Mouse (Mus musculus) liver, embryonic 14.5 days (tissue): ENCODE data around the gene Fetub. TPM values are rescaled to one million over a fixed set of nuclear protein-coding genes. Genes with fewer than 3 reads are reported as not detected.

Experiments
- ATAC-seq: fragments of 200-750 bp; cut with Nextera tagmentation; 2 replicates; pipeline ENCODE4 v1.8.0; 2017; ENCODE audit warnings: moderate number of reproducible peaks, mild to moderate bottlenecking, moderate library complexity; ENCODE audit not compliant: insufficient read depth
- DNase-seq, 3 experiments: peaks; one replicate each; pipeline ENCODE4 v3.0.0-alpha.2; 2012 to 2013; ENCODE audit warnings: low read depth in 3 of 3, low spot score in 3 of 3
- H3K27ac ChIP-seq: fragments of 300-500 bp; sonication (generic); 2 replicates; pipeline ENCODE4 v1.5.1; 2014; ENCODE audit warnings: moderate library complexity, mild to moderate bottlenecking, control low read depth, inconsistent platforms
- H3K27me3 ChIP-seq: fragments of 300-500 bp; sonication (generic); 2 replicates; pipeline ENCODE4 v1.6.1; 2014; ENCODE audit warnings: mild to moderate bottlenecking, low read length, moderate library complexity; ENCODE audit not compliant: control insufficient read depth, insufficient read depth
- H3K36me3 ChIP-seq: fragments of 300-500 bp; sonication (generic); replicated peaks from 2 replicates; pipeline ENCODE4 v1.6.1; 2014; ENCODE audit warnings: low read depth; ENCODE audit not compliant: control insufficient read depth, insufficient read depth
- H3K4me1 ChIP-seq, 2 experiments: fragments of 200-500 bp in 1 of 2; fragments of 300-500 bp in 1 of 2; sonication (generic) in 1 of 2; replicated peaks; 2 replicates each; pipeline ENCODE4 v1.6.1; 2012 to 2014; ENCODE audit warnings: antibody characterized with exemption in 1 of 2, inconsistent platforms in 1 of 2, low read length in 1 of 2; ENCODE audit not compliant: control insufficient read depth in 2 of 2, insufficient read depth in 2 of 2
- H3K4me2 ChIP-seq: fragments of 300-500 bp; sonication (generic); 2 replicates; pipeline ENCODE4 v1.6.1; 2014; ENCODE audit warnings: low read depth, mild to moderate bottlenecking, control low read depth, moderate library complexity
- H3K4me3 ChIP-seq, 2 experiments: fragments of 200-500 bp in 1 of 2; fragments of 300-500 bp in 1 of 2; sonication (generic) in 1 of 2; 2 replicates each; pipeline ENCODE4 v1.5.1; 2012 to 2014; ENCODE audit warnings: low read depth in 2 of 2, low read length in 2 of 2, mild to moderate bottlenecking in 2 of 2, control low read depth in 1 of 2, inconsistent platforms in 1 of 2, moderate library complexity in 1 of 2; ENCODE audit not compliant: insufficient read depth in 1 of 2
- H3K9ac ChIP-seq: fragments of 300-500 bp; sonication (generic); replicated peaks from 2 replicates; pipeline ENCODE4 v1.6.1; 2014; ENCODE audit warnings: mild to moderate bottlenecking, control low read depth, moderate library complexity
- H3K9me3 ChIP-seq: fragments of 300-500 bp; sonication (generic); 2 replicates; pipeline ENCODE4 v1.6.1; 2016; ENCODE audit warnings: low read length, mixed read lengths; ENCODE audit not compliant: control insufficient read depth
- CTCF ChIP-seq: IDR thresholded peaks from 2 replicates; pipeline ENCODE4 v1.5.1; 2016; ENCODE audit warnings: antibody characterized with exemption, low read depth, control low read depth
- EP300 ChIP-seq: IDR thresholded peaks from 2 replicates; pipeline ENCODE4 v1.6.1; 2016; ENCODE audit warnings: antibody characterized with exemption, low read depth
- WGBS: fragments of 180-500 bp; shearing (Covaris S2); extraction: QIAGEN DNeasy Blood & Tissue Kit; methylation state at CpG from one replicate; pipeline ENCODE4 v1.1.7; 2014; ENCODE audit not compliant: insufficient replicate concordance; 5-methylcytosine and 5-hydroxymethylcytosine counted together
- polyA plus RNA-seq, 2 experiments: library from polyadenylated mRNA; depleted of rRNA in 1 of 2; stranded (reverse) in 1 of 2; unstranded in 1 of 2; fragments of >200 nt; fragmentation: Nextera tagmentation in 1 of 2; extraction: Ambion mirVana in 1 of 2; gene quantifications; 2 replicates each; pipeline versions ENCODE4 v1.2.1 to v1.2.3; 2012 to 2014

Gene Fetub
- polyA plus RNA-seq, 2 experiments: 1.5 to 2.3 TPM

DNA sequence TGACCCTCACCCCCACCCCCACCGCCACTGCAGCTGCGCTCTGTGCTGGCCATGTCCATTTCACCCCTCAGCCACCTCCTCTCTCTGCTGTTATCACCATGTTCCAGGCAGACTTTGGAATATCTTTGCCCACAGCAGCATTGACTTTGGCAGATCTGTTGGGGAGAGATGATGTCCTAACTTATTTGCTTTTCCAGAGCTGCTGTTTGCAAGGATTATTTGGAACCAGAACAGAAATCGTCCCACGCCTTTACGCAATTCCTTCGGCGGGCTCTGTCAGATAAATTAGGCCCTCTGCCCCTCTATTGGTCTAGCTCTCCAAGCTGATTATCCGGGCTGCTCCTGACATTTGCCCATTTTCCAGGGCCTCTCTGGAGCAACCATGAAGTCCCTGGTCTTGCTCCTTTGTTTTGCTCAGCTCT is 26.4 kb upstream of the Fetub start:
- peak; percentile 68 for ATAC-seq

DNA sequence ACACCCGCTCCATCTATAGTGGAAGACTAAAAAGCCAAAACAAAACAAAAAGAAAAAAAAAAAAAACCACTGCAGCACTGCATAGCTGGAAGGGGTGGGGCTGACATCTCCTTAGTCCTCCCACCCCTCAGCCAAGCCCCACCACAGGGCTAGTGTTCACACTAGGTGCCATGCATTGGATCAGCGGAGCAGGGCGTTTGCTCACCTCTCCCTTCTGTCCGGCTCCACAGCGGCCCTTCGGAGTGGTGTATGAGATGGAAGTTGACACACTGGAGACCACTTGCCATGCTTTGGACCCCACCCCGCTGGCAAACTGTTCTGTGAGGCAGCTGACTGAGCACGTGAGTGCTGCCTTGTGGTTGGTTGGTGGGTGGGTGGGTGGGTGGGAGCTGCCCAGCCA is 24.0 kb upstream of the Fetub start:
- ATAC-seq: peak; percentile 22; the same call in 1 of the 2 replicates
- H3K4me2 ChIP-seq: no peak overlapping the region; the same call in 1 of the 2 replicates
- 59% methylated on average over 8 of the region's 8 CpGs for WGBS

More for the DNA sequence above, 26.4 kb upstream of the Fetub start:
- no peaks in the 10 kb centered on the region for H3K9me3 ChIP-seq
- no peaks in the 10 kb centered on the region; the same call in 1 of the 2 replicates for H3K36me3 ChIP-seq
- peak overlapping the region; percentile 45 for H3K4me3 ChIP-seq
- peaks cover 0 to 17% of the 10 kb centered on the region in 2 experiments; a peak in 3 of 4 replicates for H3K4me1 ChIP-seq
- TF ChIP-seq EP300 (0 out of 2 replicates have a peak, but pooled peaks have one; percentile 12), CTCF (no peak)
- H3K27ac ChIP-seq: peak overlapping the region; percentile 23
- no peak overlapping the region for H3K4me2 ChIP-seq
- WGBS: 65% methylated on average over 8 of the region's 8 CpGs
- no peak overlapping the region; the same call in 1 of the 2 replicates for H3K9ac ChIP-seq
- DNase-seq: peak; percentile 34 to 36 (median 35)
- H3K27me3 ChIP-seq: no peaks in the 10 kb centered on the region

DNA sequence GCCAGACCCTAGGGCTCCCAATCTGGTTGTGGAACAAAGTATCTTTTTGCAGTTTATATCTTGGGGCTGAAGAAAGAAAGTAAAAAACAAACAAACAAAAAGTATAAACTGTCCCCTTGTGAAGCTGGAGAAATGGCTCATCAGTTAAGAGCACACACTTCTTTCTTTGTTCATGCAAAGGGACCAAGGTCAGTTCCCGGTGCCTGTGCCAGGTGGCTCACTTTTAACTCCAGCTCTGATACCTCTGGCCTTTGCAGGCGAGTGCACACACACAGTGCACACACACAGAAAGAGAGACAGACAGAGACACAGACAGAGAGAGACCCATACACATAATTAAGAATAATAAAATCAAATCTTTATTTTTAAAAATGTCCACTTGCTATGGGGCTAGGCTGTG is 21.5 kb upstream of the Fetub start:
- ATAC-seq (no peak), DNase-seq (no peak)
- H3K27ac ChIP-seq: no peak overlapping the region

More for the DNA sequence above, 24.0 kb upstream of the Fetub start:
- no peak for TF ChIP-seq CTCF
- TF ChIP-seq EP300: no peak
- DNase-seq: no peak
- H3K36me3 ChIP-seq: no peaks in the 10 kb centered on the region; the same call in 1 of the 2 replicates
- no peak overlapping the region for H3K9ac ChIP-seq
- no peaks in the 10 kb centered on the region for H3K27me3 ChIP-seq
- H3K27ac ChIP-seq: no peak overlapping the region
- peaks cover 0 to 8% of the 10 kb centered on the region in 2 experiments; a peak in 2 of 4 replicates for H3K4me1 ChIP-seq
- 0 out of 4 replicates have a peak overlapping the region, but pooled peaks of 1 of the 2 experiments have one; percentile 16 for H3K4me3 ChIP-seq
- no peaks in the 10 kb centered on the region for H3K9me3 ChIP-seq

DNA sequence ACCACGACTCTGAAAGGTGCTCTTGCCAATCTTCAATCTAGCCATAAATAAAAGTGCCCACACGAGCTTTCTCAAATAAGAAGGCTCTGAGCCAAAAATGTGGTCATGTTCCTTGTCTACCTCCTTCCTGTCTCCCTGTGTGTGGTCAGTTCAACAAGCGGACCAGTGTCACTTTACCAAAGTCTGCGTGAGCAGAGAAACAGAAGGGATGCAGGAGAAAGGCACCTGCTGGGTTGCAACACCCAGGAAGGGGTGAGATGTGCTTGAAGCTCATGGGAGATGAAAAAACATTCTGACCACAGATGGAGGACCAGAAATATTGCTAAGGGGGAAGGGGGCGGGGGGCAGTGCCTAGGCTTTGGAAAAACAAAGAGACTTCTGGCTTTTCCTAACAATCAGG is 18.8 kb upstream of the Fetub start:
- peaks cover 0 to 2% of the 10 kb centered on the region in 2 experiments; a peak in 1 of 4 replicates for H3K4me1 ChIP-seq
- H3K27me3 ChIP-seq: no peaks in the 10 kb centered on the region
- 32% methylated on average over 5 of the region's 5 CpGs for WGBS
- H3K9me3 ChIP-seq: no peaks in the 10 kb centered on the region
- H3K9ac ChIP-seq: no peak overlapping the region
- DNase-seq: no peak
- H3K27ac ChIP-seq: no peak overlapping the region
- no peak overlapping the region for H3K4me2 ChIP-seq
- no peaks in the 10 kb centered on the region; the same call in 1 of the 2 replicates for H3K36me3 ChIP-seq
- ATAC-seq: 0 out of 2 replicates have a peak, but pooled peaks have one; percentile 7
- H3K4me3 ChIP-seq: no peak overlapping the region
- no peak for TF ChIP-seq EP300
- TF ChIP-seq CTCF: no peak

More for the DNA sequence above, 21.5 kb upstream of the Fetub start:
- no peak overlapping the region for H3K4me3 ChIP-seq
- no peaks in the 10 kb centered on the region for H3K27me3 ChIP-seq
- WGBS: 30% methylated on average over 2 of the region's 2 CpGs
- no peak overlapping the region for H3K9ac ChIP-seq
- TF ChIP-seq CTCF: no peak
- no peak for TF ChIP-seq EP300
- no peak overlapping the region for H3K4me2 ChIP-seq
- peaks cover 0 to 2% of the 10 kb centered on the region in 2 experiments; a peak in 1 of 4 replicates for H3K4me1 ChIP-seq
- H3K36me3 ChIP-seq: no peaks in the 10 kb centered on the region; the same call in 1 of the 2 replicates
- no peaks in the 10 kb centered on the region for H3K9me3 ChIP-seq

DNA sequence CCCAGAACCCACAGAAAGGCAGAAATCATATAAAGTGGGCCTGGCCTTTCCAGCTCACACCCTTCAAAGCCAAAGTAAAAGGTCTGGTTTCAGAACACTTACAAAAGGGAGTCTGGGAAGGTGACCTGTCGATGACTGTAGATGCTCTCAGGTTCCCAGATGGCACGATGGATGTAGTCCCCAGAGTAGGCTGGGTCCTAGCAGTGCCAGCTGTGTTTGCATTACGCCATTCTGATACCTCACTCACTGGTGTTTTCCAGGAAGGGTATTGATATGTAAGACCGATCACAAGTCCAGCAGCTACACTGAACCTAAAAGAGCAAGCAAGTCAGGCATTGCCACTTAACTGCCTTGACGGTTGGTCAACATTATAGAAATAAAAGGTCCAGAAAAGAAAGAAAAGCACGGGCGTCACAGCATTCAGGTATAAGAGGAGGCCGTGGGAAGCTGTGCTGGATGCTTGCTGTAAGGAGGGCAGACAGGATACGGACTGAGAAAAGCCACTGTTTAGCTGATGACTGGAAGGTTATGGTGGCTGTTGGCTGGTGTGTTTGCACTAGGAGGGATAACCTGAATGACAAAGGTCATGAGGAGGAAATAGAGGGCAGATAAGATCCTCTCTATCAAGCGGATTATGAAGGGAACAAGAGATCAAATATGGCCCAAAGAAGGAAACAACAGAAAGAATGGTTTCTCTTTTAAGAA is 18.1 kb upstream of the Fetub start:
- TF ChIP-seq EP300 (no peak), CTCF (no peak)
- Histone ChIP-seq H3K27ac (no peak overlapping the region), H3K9me3 (no peaks in the 10 kb centered on the region), H3K4me2 (no peak overlapping the region), H3K9ac (no peak overlapping the region), H3K4me1 (peaks cover 0 to 2% of the 10 kb centered on the region in 2 experiments; a peak in 1 of 4 replicates), H3K36me3 (no peaks in the 10 kb centered on the region; the same call in 1 of the 2 replicates), H3K27me3 (no peaks in the 10 kb centered on the region), H3K4me3 (no peak overlapping the region)
- ATAC-seq (peak; percentile 51; the same call in 1 of the 2 replicates), DNase-seq (no peak)
- 58% methylated on average over 10 of the region's 10 CpGs for WGBS
